Mouse (Mus musculus) E14TG2a.4 (cell line): ENCODE data around the gene Rbbp4.

Experiments used
- CTCF ChIP-seq: conservative IDR thresholded peaks from 2 replicates; pipeline ENCODE4 v1.5.1; 2014; ENCODE audit warnings: low read length
- POU5F1 ChIP-seq: IDR thresholded peaks from 2 replicates; pipeline ENCODE4 v1.6.1; 2014; ENCODE audit warnings: low read length, borderline replicate concordance

GRCm38 (mm10) chr4:129296066-129296465 is 39.1 kb downstream of the Rbbp4 start:
- no peak for TF ChIP-seq CTCF
- no peak for TF ChIP-seq POU5F1
